Mouse (Mus musculus) activated CD4-positive, CD25-positive, alpha-beta regulatory T cell, adult 4 months (primary cell): ENCODE data around the gene Gm28269. TPM values are rescaled to one million over a fixed set of nuclear protein-coding genes. Genes with fewer than 3 reads are reported as not detected.

ENCODE experiments used
- ATAC-seq: one replicate; pipeline ENCODE4 v1.8.0; 2017
- polyA plus RNA-seq, 2 experiments: library from polyadenylated mRNA; unstranded; fragments of 100-300 nt; shearing (Covaris generic); gene quantifications; one replicate each; pipeline ENCODE4 v1.2.1; 2017

Gm28269 gene
- polyA plus RNA-seq = not detected

DNA sequence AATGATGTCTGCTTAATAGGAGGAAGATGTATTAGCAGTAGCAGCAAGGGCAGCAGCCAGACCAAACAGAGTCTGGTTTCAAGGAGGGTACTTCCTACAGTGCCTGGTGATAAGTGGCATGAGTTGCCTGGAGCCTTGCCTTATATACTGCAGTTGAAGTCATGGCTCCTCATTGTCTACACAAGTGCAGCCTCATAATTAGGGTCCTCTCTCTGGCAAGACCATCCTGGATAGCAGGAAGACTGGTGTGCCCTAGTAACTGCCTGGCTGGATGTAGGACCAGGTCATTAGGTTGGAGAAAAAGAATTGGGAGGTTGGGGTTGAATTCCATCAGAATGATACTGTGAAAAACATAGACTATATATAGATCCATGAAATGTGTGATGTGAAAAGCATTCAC, at the start of gene Gm28269:
TSS of gene Gm28269 (minus strand) at position 101 of the 400 bp plus-strand sequence.
- no peak for ATAC-seq

DNA sequence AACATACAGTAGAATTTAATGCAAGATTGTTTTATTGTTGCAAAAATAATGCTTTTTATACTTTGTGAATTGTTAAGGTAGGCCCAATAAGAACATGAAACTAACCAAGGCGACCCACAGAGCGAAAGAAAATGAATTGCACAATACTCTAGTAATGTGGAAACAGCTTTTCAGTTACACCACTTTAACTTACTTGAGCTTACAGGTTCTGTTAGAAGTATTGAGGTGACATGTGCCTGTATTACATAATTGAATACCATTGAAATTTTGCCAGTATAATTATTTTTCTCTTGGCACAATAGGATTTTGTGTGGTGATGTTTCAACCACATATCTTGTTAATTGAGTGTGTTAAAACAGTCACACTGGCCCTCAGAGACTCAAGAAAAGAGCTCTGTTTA, 28.0 kb downstream of the Gm28269 start:
- no peak for ATAC-seq

DNA sequence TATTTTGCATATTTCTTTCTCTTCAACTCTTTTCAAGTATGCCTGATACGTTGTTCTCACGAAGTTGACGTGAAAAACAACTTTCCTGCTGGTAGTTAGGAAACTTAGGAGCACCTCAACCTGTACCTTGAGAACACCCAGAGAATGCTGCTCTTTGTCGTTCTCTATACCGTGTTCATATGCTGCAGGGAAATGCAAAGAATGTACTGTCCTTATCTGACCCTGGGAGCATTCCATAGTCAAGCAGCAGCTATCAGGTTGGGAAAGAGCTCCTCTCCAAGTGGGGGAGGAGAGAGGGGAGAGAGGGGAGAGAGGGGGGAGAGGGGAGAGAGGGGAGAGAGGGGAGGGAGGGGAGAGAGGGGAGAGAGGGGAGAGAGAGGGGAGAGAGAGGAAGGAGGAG, 29.6 kb downstream of the Gm28269 start:
- no peak for ATAC-seq

DNA sequence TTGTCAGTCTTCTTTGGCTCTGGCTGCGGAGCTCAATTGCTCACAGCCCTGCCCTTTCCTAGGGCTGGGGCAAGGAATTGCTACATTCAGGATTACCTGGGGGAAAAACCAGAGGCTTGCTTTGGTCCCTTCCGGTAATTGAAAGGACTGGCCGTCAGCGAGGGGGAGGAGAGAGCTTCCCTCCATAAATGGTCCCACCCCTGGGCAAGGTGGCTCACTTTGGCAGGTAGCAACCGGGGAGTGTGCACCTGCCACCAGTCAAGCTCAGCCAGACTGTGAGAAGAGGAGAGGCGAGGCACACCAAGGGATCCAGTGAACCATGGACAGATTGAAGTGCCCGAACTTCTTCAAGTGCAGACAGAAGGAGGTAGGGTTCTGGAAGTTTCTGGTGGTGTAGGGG, 30.1 kb downstream of the Gm28269 start, which contains the start of gene Slc6a14:
TSS of gene Slc6a14 (plus strand) at position 68 of the 400 bp plus-strand sequence.
- no peak for ATAC-seq

DNA sequence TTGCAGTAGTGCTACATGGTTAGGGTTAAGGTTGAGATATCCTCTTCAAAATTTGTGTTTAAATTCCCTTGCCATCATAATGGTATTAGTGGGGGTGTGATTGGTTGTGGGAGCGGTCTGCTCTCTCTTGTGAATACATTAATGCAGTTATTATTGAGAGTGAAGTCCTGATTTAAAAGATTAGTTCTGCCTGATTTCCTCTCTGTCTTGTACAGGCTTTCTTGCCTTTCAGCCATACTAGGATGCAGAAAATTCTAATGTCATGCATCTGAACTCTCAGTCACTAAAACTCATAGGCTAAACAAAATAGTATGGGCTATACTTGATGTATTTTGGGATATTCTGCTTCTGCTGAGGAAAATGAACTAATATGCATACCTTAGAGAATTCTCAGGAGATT, 40.4 kb downstream of the Gm28269 start:
- ATAC-seq = no peak

DNA sequence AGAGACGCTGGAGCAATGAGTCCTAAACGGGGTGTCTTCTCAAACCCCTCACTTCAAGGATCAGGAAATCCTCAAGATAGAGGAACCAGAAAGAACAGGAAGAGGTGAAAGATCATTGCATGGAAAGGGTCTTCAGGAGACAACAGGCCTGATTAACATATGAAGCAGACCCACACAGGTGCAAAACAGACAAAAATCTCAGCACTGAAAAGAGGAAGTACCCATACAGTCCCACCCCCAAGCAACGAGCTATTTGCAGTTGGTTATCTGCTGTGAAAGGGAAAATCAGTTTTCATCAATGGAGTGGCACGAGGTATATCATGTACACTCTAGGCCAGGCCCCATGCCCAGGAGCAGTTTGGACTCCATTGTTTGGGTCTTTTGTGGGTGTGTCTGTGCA, 43.3 kb downstream of the Gm28269 start:
- ATAC-seq = no peak

DNA sequence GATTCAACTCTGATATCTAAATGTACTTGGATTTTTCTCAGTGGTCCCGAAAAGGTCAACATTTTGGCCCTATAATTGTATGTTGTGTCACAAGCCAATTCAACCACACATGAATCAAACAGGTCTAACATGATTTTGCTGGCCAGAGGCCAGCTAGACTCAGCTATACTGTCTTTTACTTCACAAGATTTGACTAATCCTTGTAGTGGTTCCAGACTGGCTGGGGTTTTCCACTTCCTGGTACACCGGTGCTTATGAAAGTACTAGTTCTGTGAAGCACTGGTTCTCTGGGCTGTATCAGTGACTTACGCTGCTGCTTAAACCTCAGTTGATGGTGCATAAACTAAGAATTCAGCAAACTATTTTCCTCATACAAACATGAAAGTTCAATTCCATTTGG, 49.2 kb downstream of the Gm28269 start:
- ATAC-seq = no peak

DNA sequence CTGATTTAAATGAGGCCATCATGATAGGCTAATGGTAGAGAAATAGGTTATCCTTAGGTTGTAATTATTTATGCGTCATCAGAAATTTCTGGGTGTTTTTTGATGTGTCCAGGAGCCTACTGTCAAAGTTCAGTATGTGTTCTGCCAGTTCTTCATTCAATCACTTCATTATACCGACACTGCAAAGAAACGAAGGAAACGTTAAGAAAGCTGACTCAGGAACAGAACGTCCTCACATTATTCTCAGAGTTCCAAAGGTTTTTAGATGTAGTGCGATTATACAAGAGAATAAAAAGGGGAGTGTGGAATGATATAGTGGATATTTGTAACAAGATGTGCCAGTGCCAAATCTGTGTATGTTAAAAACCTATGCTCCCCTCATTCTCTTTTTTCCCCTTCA, 49.7 kb downstream of the Gm28269 start:
- ATAC-seq = no peak

Other genes starting within 250 kb of the Gm28269 start
- not detected for gene Slc6a14, start 30.2 kb downstream of the Gm28269 start, polyA plus RNA-seq